Mouse (Mus musculus) intestine, embryonic 16.5 days (tissue): ENCODE data around the gene Cyp1a2. TPM values are rescaled to one million over a fixed set of nuclear protein-coding genes. Genes with fewer than 3 reads are reported as not detected.
"Not testable (repeated sequence)": the region's sequence is repeated elsewhere in the genome, so short reads cannot be mapped to it uniquely, and the experiment has no call there.

Experiments used
- ATAC-seq: fragments of 200-750 bp; cut with Nextera tagmentation; 2 replicates; pipeline ENCODE4 v1.8.0; 2017; ENCODE audit warnings: moderate TSS enrichment, moderate library complexity
- H3K27ac ChIP-seq: fragments of 300-500 bp; sonication (generic); 2 replicates; pipeline ENCODE4 v1.5.1; 2014; ENCODE audit warnings: mild to moderate bottlenecking, low read length
- H3K27me3 ChIP-seq: fragments of 300-500 bp; sonication (generic); replicated peaks from 2 replicates; pipeline ENCODE4 v1.6.1; 2014; ENCODE audit warnings: low read length, control low read depth, mixed read lengths; ENCODE audit not compliant: control insufficient read depth, insufficient read depth
- H3K36me3 ChIP-seq: fragments of 300-500 bp; sonication (generic); 2 replicates; pipeline ENCODE4 v1.6.1; 2014; ENCODE audit warnings: low read length, control low read depth; ENCODE audit not compliant: control insufficient read depth, insufficient read depth
- H3K4me1 ChIP-seq: fragments of 300-500 bp; sonication (generic); 2 replicates; pipeline ENCODE4 v1.6.1; 2014; ENCODE audit warnings: low read length, control low read depth, mixed read lengths; ENCODE audit not compliant: control insufficient read depth, insufficient read depth
- H3K4me2 ChIP-seq: fragments of 300-500 bp; sonication (generic); 2 replicates; pipeline ENCODE4 v1.6.1; 2014; ENCODE audit warnings: low read depth, low read length, control low read depth
- H3K4me3 ChIP-seq: fragments of 300-500 bp; sonication (generic); 2 replicates; pipeline ENCODE4 v1.5.1; 2014; ENCODE audit warnings: mild to moderate bottlenecking, low read length
- H3K9ac ChIP-seq: fragments of 300-500 bp; sonication (generic); 2 replicates; pipeline ENCODE4 v1.6.1; 2014; ENCODE audit warnings: low read depth, low read length
- H3K9me3 ChIP-seq: fragments of 300-500 bp; sonication (generic); 2 replicates; pipeline ENCODE4 v1.6.1; 2016; ENCODE audit warnings: low read length, control low read depth; ENCODE audit not compliant: control insufficient read depth
- WGBS: fragments of 180-500 bp; shearing (Covaris S2); extraction: QIAGEN DNeasy Blood & Tissue Kit; methylation state at CpG from one replicate; pipeline ENCODE4 v1.1.7; 2014; 5-methylcytosine and 5-hydroxymethylcytosine counted together
- polyA plus RNA-seq: library from polyadenylated mRNA; unstranded; fragments of >200 nt; fragmentation: Nextera tagmentation; extraction: Ambion mirVana; gene quantifications from 2 replicates; pipeline ENCODE4 v1.2.1, GENCODE M21; 2015

The Cyp1a2 gene
- not detected in 2 replicates for polyA plus RNA-seq

DNA sequence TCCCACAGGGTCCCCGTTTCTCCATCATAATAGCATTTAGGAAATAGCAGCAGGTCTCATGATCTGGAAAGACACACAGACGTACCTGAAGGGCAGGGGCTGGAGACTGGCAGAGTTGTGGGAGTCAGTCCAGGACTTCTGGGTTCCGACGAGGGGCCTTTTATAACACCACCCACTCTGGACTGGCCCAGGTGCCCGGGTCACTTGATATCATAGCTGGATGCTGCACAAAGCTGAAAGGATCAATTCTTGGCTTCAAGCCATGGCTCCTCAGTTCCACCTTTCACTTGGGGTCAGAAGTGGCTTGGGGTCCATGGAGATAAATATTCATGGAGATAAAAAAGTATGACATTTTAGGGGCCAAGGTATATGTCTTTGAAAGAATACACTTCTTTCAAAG, at the start of gene Cyp1a2:
Gene Cyp1a2, minus strand, starts transcription at position 184 of the 400 bp plus-strand sequence.
- Histone ChIP-seq H3K4me1 (no peaks in the 10 kb centered on the region), H3K4me2 (no peak within 1 kb of the TSS), H3K4me3 (no peak within 1 kb of the TSS), H3K9ac (no peak within 1 kb of the TSS), H3K36me3 (no peaks in the 10 kb centered on the region), H3K27ac (no peak within 1 kb of the TSS), H3K27me3 (no peaks in the 10 kb centered on the region), H3K9me3 (no peaks in the 10 kb centered on the region)
- no peak for ATAC-seq
- 69% methylated on average over 5 of the region's 5 CpGs for WGBS

DNA sequence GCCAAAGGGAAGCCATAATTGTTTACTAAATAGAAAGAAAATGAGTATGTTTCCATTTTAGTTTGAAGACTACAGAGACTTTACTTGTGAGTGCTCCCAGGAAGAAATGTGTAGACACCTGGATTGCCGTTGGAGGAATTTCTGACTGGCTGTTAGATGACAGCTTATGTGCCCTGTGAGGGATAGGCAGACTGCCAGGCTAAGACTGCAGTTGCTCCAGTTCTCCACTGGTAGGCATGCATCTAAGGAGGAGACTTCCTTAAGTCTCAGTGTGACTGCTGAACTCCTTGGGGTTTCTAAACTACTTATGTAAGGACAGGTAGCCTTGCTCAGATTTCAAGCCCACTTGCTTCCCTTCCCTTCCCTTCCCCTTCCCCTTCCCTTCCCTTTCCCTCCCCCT, 44.8 kb upstream of the Cyp1a2 start:
- Histone ChIP-seq H3K4me2 (no peak overlapping the region), H3K9ac (no peak overlapping the region), H3K9me3 (no peaks in the 10 kb centered on the region), H3K27ac (no peak overlapping the region), H3K36me3 (peaks cover 11% of the 10 kb centered on the region), H3K4me3 (no peak overlapping the region), H3K27me3 (no peaks in the 10 kb centered on the region), H3K4me1 (peaks cover 2% of the 10 kb centered on the region)
- no peak for ATAC-seq
- 93% methylated on average over 1 of the region's 1 CpGs for WGBS

DNA sequence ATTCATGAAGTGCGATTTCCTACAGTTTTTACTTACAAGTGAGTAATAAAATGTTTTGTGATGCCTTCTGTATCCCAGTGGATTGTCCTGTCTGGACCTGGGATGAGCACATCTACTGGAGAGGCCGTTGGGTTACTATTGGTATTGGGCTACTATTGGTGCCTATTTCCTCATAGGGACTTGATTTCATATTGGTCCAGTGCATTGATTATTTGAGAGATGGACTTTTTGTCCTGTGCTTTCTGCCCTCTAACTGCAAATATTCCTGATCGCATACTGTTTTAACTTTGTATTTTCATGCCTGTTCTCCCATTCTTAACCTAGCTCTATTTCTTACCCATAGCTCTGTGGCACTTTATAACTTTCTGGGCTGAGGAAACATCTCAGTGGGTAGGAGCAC, 41.2 kb upstream of the Cyp1a2 start:
- peaks cover 17% of the 10 kb centered on the region for H3K36me3 ChIP-seq
- ATAC-seq: no peak
- 98% methylated on average over 3 of the region's 3 CpGs for WGBS

DNA sequence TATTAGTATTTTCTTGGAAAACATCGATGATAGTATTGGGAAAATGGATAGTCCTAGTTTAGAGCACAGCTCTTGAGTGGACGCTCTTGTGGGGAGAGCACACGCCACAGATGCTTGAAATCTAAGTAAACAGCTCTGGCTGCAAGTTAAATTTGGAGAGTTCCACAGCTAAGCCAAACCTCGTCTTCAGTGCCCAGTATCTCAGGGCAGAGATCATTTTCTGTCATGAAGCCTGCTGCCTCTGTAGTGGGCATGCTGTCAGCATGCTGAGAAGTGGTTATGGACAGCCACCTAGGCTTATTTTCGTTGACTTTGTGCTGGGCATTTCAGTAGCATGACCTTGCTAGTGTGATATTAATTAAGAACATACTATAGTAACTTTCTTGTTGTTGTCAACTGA, 40.3 kb upstream of the Cyp1a2 start:
- peaks cover 8% of the 10 kb centered on the region for H3K4me1 ChIP-seq
- no peak for ATAC-seq
- no peak overlapping the region for H3K27ac ChIP-seq
- no peak overlapping the region for H3K4me3 ChIP-seq
- H3K27me3 ChIP-seq: no peaks in the 10 kb centered on the region
- no peaks in the 10 kb centered on the region for H3K9me3 ChIP-seq
- peaks cover 12% of the 10 kb centered on the region; the same call in 1 of the 2 replicates for H3K36me3 ChIP-seq
- H3K4me2 ChIP-seq: no peak overlapping the region
- H3K9ac ChIP-seq: no peak overlapping the region
- 71% methylated on average over 5 of the region's 5 CpGs for WGBS

More for the DNA sequence above, 41.2 kb upstream of the Cyp1a2 start:
- Histone ChIP-seq H3K27ac (no peak overlapping the region), H3K9ac (no peak overlapping the region), H3K4me2 (no peak overlapping the region), H3K4me3 (no peak overlapping the region), H3K27me3 (no peaks in the 10 kb centered on the region), H3K9me3 (no peaks in the 10 kb centered on the region), H3K4me1 (peaks cover 8% of the 10 kb centered on the region)

DNA sequence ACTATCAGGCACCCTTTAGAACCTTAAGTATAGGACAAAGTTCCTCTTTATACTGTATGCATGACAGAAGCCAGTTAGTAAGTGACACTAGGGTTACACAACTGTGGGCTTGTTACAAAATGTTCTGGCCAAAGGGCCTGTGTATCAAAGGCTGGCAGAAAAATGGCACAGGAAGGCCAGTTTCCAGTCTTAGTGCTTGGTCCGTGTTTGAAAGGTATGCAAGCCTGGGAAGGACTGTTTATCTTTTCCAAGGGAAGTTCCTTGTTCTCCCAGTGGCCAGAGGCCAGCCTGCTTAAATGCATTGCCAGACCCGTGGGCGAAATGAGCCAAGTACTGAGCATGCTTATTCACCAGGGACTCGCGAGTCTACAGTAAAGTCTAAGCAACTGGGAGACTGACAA, 39.8 kb upstream of the Cyp1a2 start:
- H3K4me3 ChIP-seq: no peak overlapping the region
- peaks cover 13% of the 10 kb centered on the region; the same call in 1 of the 2 replicates for H3K36me3 ChIP-seq
- peak overlapping the region; percentile 46; the same call in 1 of the 2 replicates for H3K27ac ChIP-seq
- peaks cover 8% of the 10 kb centered on the region for H3K4me1 ChIP-seq
- no peaks in the 10 kb centered on the region for H3K27me3 ChIP-seq
- H3K4me2 ChIP-seq: no peak overlapping the region
- peak; percentile 46; the same call in 1 of the 2 replicates for ATAC-seq
- 45% methylated on average over 5 of the region's 5 CpGs for WGBS
- no peaks in the 10 kb centered on the region for H3K9me3 ChIP-seq
- no peak overlapping the region for H3K9ac ChIP-seq

DNA sequence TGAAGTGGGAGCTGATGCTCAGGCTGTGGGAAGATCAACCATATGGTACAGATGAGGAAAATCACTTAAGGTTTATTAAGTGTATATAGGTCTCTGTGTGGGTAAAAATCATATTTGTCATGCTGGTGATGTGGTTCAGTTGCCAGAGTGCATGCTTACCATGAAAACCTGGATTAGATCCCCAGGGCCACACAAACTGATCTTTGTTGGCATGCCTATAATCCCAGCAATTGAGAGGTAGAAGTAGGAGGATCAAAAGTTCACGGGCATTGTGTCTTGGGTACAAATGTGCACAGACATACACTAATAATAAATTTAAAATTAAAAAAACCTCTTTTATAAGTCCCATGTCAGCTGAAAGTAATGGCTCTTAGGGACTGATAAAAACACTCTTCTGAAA, 38.9 kb upstream of the Cyp1a2 start:
- no peak overlapping the region for H3K4me3 ChIP-seq
- H3K4me1 ChIP-seq: peaks cover 8% of the 10 kb centered on the region
- 89% methylated on average over 1 of the region's 1 CpGs for WGBS
- H3K27ac ChIP-seq: no peak overlapping the region
- ATAC-seq: no peak
- H3K27me3 ChIP-seq: no peaks in the 10 kb centered on the region
- no peak overlapping the region for H3K4me2 ChIP-seq
- no peaks in the 10 kb centered on the region for H3K9me3 ChIP-seq
- H3K9ac ChIP-seq: no peak overlapping the region
- H3K36me3 ChIP-seq: peaks cover 14% of the 10 kb centered on the region

DNA sequence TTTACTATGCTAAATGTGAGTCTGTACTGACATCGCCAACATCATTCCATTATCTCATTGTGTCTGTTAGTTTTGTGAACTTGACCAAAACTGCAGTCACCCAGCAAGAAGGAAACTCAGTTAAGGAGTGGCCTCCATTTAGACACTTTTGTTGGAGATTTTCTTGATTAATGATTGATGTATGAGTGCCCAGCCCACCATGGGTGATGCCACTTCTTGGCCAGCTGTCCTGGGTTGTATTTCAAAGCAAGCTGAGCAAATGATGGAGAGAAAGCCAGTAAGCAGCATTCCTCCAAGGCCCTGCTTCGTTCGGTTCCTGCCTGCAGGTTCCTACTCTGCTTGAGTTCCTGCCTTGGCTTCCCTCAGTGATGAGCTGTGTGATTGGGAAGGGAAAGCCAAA, 37.2 kb upstream of the Cyp1a2 start:
- no peak overlapping the region for H3K4me2 ChIP-seq
- WGBS: 86% methylated on average over 3 of the region's 3 CpGs
- no peak for ATAC-seq
- H3K27ac ChIP-seq: no peak overlapping the region
- H3K4me3 ChIP-seq: no peak overlapping the region
- H3K9me3 ChIP-seq: no peaks in the 10 kb centered on the region
- peaks cover 8% of the 10 kb centered on the region for H3K4me1 ChIP-seq
- H3K36me3 ChIP-seq: peaks cover 22% of the 10 kb centered on the region
- H3K9ac ChIP-seq: no peak overlapping the region
- no peaks in the 10 kb centered on the region for H3K27me3 ChIP-seq

DNA sequence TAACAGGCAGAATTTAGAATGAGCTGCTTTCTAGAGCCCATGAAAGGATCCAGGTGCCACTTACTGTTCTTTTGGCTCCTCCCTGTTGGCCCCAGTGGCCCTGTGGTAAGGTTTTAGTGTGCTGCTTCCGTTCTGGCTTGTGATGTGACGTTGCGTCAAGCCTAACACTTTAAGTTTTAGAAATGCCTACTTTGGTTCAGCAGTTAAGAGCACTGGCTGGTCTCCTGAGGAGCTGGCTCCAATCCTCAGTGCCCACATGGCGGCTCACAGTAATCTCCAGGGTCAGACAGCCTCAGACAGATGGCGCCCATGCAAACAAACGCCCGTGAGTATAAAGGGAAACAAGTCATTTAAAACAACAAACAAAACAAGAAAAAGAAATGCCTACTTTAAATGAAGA, 34.9 kb upstream of the Cyp1a2 start:
- WGBS: 86% methylated on average over 7 of the region's 7 CpGs
- Histone ChIP-seq H3K27me3 (no peaks in the 10 kb centered on the region), H3K4me2 (no peak overlapping the region), H3K4me1 (peaks cover 8% of the 10 kb centered on the region), H3K27ac (no peak overlapping the region), H3K36me3 (peaks cover 22% of the 10 kb centered on the region), H3K4me3 (no peak overlapping the region), H3K9ac (no peak overlapping the region), H3K9me3 (no peaks in the 10 kb centered on the region)
- no peak for ATAC-seq

DNA sequence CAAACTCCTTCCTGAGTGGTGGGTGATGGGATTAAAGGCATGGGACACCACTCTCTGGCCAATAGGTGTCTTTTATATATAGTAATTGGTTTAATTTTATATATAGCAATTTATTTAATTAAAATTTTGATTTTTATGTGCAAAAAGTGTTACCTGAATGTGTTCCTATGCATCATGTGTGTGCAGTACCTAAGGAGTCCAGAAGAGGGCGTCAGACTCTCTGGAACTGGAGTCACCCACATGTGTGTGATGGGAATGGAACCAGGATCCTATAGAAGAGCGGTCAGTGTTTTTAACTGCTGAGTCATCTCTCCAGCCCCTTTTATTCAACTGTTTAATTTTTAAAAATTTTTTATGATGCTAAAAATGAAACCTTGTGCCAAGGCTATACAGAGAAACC, 28.7 kb upstream of the Cyp1a2 start:
- Histone ChIP-seq H3K9me3 (no peaks in the 10 kb centered on the region), H3K27me3 (no peaks in the 10 kb centered on the region), H3K9ac (no peak overlapping the region), H3K4me1 (peaks cover 7% of the 10 kb centered on the region; the same call in 1 of the 2 replicates), H3K36me3 (peaks cover 8% of the 10 kb centered on the region), H3K27ac (no peak overlapping the region), H3K4me2 (no peak overlapping the region), H3K4me3 (no peak overlapping the region)
- ATAC-seq: no peak
- 71% methylated on average over 2 of the region's 2 CpGs for WGBS

DNA sequence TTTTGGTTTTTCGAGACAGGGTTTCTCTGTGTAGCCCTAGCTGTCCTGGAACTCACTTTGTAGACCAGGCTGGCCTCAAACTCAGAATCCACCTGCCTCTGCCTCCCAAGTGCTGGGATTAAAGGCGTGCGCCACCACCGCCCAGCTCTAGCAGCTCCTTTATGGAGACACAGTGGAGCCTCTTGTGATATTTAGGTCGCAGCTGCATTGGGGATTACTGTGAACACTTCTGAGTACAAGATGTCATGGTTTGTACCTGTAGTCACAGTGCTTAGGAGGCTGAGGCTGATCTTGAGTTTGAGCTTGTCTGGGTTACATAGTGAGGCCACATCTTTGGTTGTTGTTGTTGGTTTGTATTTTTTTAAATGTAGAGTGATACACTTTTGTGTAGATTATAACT, 26.7 kb upstream of the Cyp1a2 start:
- not testable (repeated sequence) for H3K4me1 ChIP-seq, H3K27ac ChIP-seq, H3K9ac ChIP-seq, H3K36me3 ChIP-seq, H3K27me3 ChIP-seq, ATAC-seq, H3K9me3 ChIP-seq, H3K4me3 ChIP-seq, H3K4me2 ChIP-seq
- WGBS: 91% methylated on average over 4 of the region's 5 CpGs
